Mouse (Mus musculus): Measurements from ENCODE around the gene Mrvi1. TPM values are rescaled to one million over a fixed set of nuclear protein-coding genes. Genes with fewer than 3 reads are reported as not detected.

Gene Mrvi1
- polyA plus RNA-seq, 1 experiment: 2.2 TPM

- 70% methylated on average over 12 of the region's 12 CpGs for WGBS
- TF ChIP-seq CTCF (IDR thresholded peaks at IDR 0.05; ENCODE audit: borderline replicate concordance, insufficient read depth, low read depth, low read length) (no peak), POLR2A (IDR thresholded peaks at IDR 0.05; ENCODE audit: borderline replicate concordance, insufficient read depth, low read length) (no peak)
- no peak within 1 kb of the TSS for H3K4me3 ChIP-seq (replicated peaks; ENCODE audit: insufficient read depth, low read depth, low read length)
- no peak within 1 kb of the TSS for H3K27ac ChIP-seq (ENCODE audit: insufficient read depth, low read length)
- no peaks in the 10 kb centered on the region for H3K4me1 ChIP-seq (ENCODE audit: control insufficient read depth, insufficient read depth, low read length)
- DNase-seq: no peak
- no peaks in the 10 kb centered on the region for H3K27me3 ChIP-seq (ENCODE audit: control insufficient read depth, insufficient read depth, low read length)
Observed at GRCm38 (mm10) chr7:110862751-110863289, 119.4 kb downstream of the Mrvi1 start, which contains the start of gene Lyve1. Lyve1 (minus strand) TSS chr7:110863239.

GRCm38 (mm10) chr7:110860129-110860528, 122.1 kb downstream of the Mrvi1 start:
- no peak for DNase-seq
- TF ChIP-seq CTCF (IDR thresholded peaks at IDR 0.05; ENCODE audit: borderline replicate concordance, insufficient read depth, low read depth, low read length) (no peak), POLR2A (IDR thresholded peaks at IDR 0.05; ENCODE audit: borderline replicate concordance, insufficient read depth, low read length) (no peak)
- Histone ChIP-seq H3K4me1 (ENCODE audit: control insufficient read depth, insufficient read depth, low read length) (no peaks in the 10 kb centered on the region), H3K27ac (ENCODE audit: insufficient read depth, low read length) (no peak overlapping the region), H3K27me3 (ENCODE audit: control insufficient read depth, insufficient read depth, low read length) (no peaks in the 10 kb centered on the region), H3K4me3 (replicated peaks; ENCODE audit: insufficient read depth, low read depth, low read length) (no peak overlapping the region)
- WGBS: 92% methylated on average over 5 of the region's 5 CpGs

GRCm38 (mm10) chr7:110855604-110856003, 126.7 kb downstream of the Mrvi1 start:
- DNase-seq: no peak
- H3K27me3 ChIP-seq (ENCODE audit: control insufficient read depth, insufficient read depth, low read length): no peaks in the 10 kb centered on the region
- H3K27ac ChIP-seq (ENCODE audit: insufficient read depth, low read length): no peak overlapping the region
- 86% methylated on average over 1 of the region's 1 CpGs for WGBS
- TF ChIP-seq POLR2A (IDR thresholded peaks at IDR 0.05; ENCODE audit: borderline replicate concordance, insufficient read depth, low read length) (no peak), CTCF (IDR thresholded peaks at IDR 0.05; ENCODE audit: borderline replicate concordance, insufficient read depth, low read depth, low read length) (no peak)
- no peaks in the 10 kb centered on the region for H3K4me1 ChIP-seq (ENCODE audit: control insufficient read depth, insufficient read depth, low read length)
- H3K4me3 ChIP-seq (replicated peaks; ENCODE audit: insufficient read depth, low read depth, low read length): no peak overlapping the region

GRCm38 (mm10) chr7:110854927-110855546, 127.2 kb downstream of the Mrvi1 start:
- Histone ChIP-seq H3K4me3 (replicated peaks; ENCODE audit: insufficient read depth, low read depth, low read length) (no peak overlapping the region), H3K27ac (ENCODE audit: insufficient read depth, low read length) (no peak overlapping the region), H3K4me1 (ENCODE audit: control insufficient read depth, insufficient read depth, low read length) (no peaks in the 10 kb centered on the region), H3K27me3 (ENCODE audit: control insufficient read depth, insufficient read depth, low read length) (no peaks in the 10 kb centered on the region)
- DNase-seq: peak in 1 of 2 experiments; percentile 18
- WGBS: 50% methylated on average over 8 of the region's 8 CpGs
- no peak for TF ChIP-seq CTCF (IDR thresholded peaks at IDR 0.05; ENCODE audit: borderline replicate concordance, insufficient read depth, low read depth, low read length)
- TF ChIP-seq POLR2A (IDR thresholded peaks at IDR 0.05; ENCODE audit: borderline replicate concordance, insufficient read depth, low read length): no peak

GRCm38 (mm10) chr7:110854519-110854918, 127.7 kb downstream of the Mrvi1 start:
- WGBS: 57% methylated on average over 3 of the region's 3 CpGs
- Histone ChIP-seq H3K27ac (ENCODE audit: insufficient read depth, low read length) (no peak overlapping the region), H3K27me3 (ENCODE audit: control insufficient read depth, insufficient read depth, low read length) (no peaks in the 10 kb centered on the region), H3K4me1 (ENCODE audit: control insufficient read depth, insufficient read depth, low read length) (no peaks in the 10 kb centered on the region), H3K4me3 (replicated peaks; ENCODE audit: insufficient read depth, low read depth, low read length) (no peak overlapping the region)
- no peak for DNase-seq
- TF ChIP-seq POLR2A (IDR thresholded peaks at IDR 0.05; ENCODE audit: borderline replicate concordance, insufficient read depth, low read length): no peak
- no peak for TF ChIP-seq CTCF (IDR thresholded peaks at IDR 0.05; ENCODE audit: borderline replicate concordance, insufficient read depth, low read depth, low read length)

- no peaks in the 10 kb centered on the region for H3K4me1 ChIP-seq (ENCODE audit: control insufficient read depth, insufficient read depth, low read length)
- no peak overlapping the region for H3K4me3 ChIP-seq (replicated peaks; ENCODE audit: insufficient read depth, low read depth, low read length)
- H3K27ac ChIP-seq (ENCODE audit: insufficient read depth, low read length): no peak overlapping the region
- no peak for TF ChIP-seq POLR2A (IDR thresholded peaks at IDR 0.05; ENCODE audit: borderline replicate concordance, insufficient read depth, low read length)
- no peak for TF ChIP-seq CTCF (IDR thresholded peaks at IDR 0.05; ENCODE audit: borderline replicate concordance, insufficient read depth, low read depth, low read length)
- no peaks in the 10 kb centered on the region for H3K27me3 ChIP-seq (ENCODE audit: control insufficient read depth, insufficient read depth, low read length)
- DNase-seq: no peak
- WGBS: 60% methylated on average over 10 of the region's 10 CpGs
Observed at GRCm38 (mm10) chr7:110853611-110854010, 128.7 kb downstream of the Mrvi1 start.

GRCm38 (mm10) chr7:110851541-110852203, 130.6 kb downstream of the Mrvi1 start:
- DNase-seq: no peak
- H3K4me1 ChIP-seq (ENCODE audit: control insufficient read depth, insufficient read depth, low read length): no peaks in the 10 kb centered on the region
- no peaks in the 10 kb centered on the region for H3K27me3 ChIP-seq (ENCODE audit: control insufficient read depth, insufficient read depth, low read length)
- H3K27ac ChIP-seq (ENCODE audit: insufficient read depth, low read length): no peak overlapping the region
- WGBS: 87% methylated on average over 7 of the region's 7 CpGs
- TF ChIP-seq POLR2A (IDR thresholded peaks at IDR 0.05; ENCODE audit: borderline replicate concordance, insufficient read depth, low read length): no peak
- no peak for TF ChIP-seq CTCF (IDR thresholded peaks at IDR 0.05; ENCODE audit: borderline replicate concordance, insufficient read depth, low read depth, low read length)
- H3K4me3 ChIP-seq (replicated peaks; ENCODE audit: insufficient read depth, low read depth, low read length): no peak overlapping the region

- 77% methylated on average over 1 of the region's 1 CpGs for whole genome bisulfite sequencing
- Histone ChIP-seq H3K27me3 (ENCODE audit: control insufficient read depth, insufficient read depth, low read length) (no peaks in the 10 kb centered on the region), H3K4me1 (ENCODE audit: control insufficient read depth, insufficient read depth, low read length) (no peaks in the 10 kb centered on the region), H3K4me3 (replicated peaks; ENCODE audit: insufficient read depth, low read depth, low read length) (no peak overlapping the region), H3K27ac (ENCODE audit: insufficient read depth, low read length) (no peak overlapping the region)
- TF ChIP-seq POLR2A (IDR thresholded peaks at IDR 0.05; ENCODE audit: borderline replicate concordance, insufficient read depth, low read length): no peak
- TF ChIP-seq CTCF (IDR thresholded peaks at IDR 0.05; ENCODE audit: borderline replicate concordance, insufficient read depth, low read depth, low read length): no peak
- DNase-seq: no peak
Observed at GRCm38 (mm10) chr7:110848371-110848770, 133.9 kb downstream of the Mrvi1 start.
